Mouse (Mus musculus) kidney, postnatal 0 days (tissue): ENCODE data around the gene Mgat4b. TPM values are rescaled to one million over a fixed set of nuclear protein-coding genes. Genes with fewer than 3 reads are reported as not detected.

Experiments
- ATAC-seq: fragments of 200-750 bp; cut with Nextera tagmentation; replicated peaks from 2 replicates; pipeline ENCODE4 v1.8.0; 2017; ENCODE audit warnings: low read depth, moderate number of reproducible peaks, moderate TSS enrichment, moderate library complexity; ENCODE audit not compliant: low FRiP score
- DNase-seq: peaks from one replicate; pipeline ENCODE4 v3.0.0-alpha.2; 2016; ENCODE audit warnings: low spot score
- H3K27ac ChIP-seq: fragments of 300-500 bp; sonication (generic); 2 replicates; pipeline ENCODE4 v1.5.1; 2014; ENCODE audit warnings: mild to moderate bottlenecking
- H3K27me3 ChIP-seq: fragments of 300-500 bp; sonication (generic); 2 replicates; pipeline ENCODE4 v1.6.1; 2014; ENCODE audit warnings: low read length, mixed read lengths; ENCODE audit not compliant: insufficient read depth
- H3K36me3 ChIP-seq: fragments of 300-500 bp; sonication (generic); 2 replicates; pipeline ENCODE4 v1.6.1; 2014; ENCODE audit warnings: low read length, mixed read lengths; ENCODE audit not compliant: insufficient read depth
- H3K4me1 ChIP-seq: fragments of 300-500 bp; sonication (generic); replicated peaks from 2 replicates; pipeline ENCODE4 v1.6.1; 2014; ENCODE audit warnings: antibody characterized with exemption, low read length, mixed read lengths; ENCODE audit not compliant: insufficient read depth
- H3K4me2 ChIP-seq: fragments of 300-500 bp; sonication (generic); 2 replicates; pipeline ENCODE4 v1.6.1; 2014; ENCODE audit warnings: mild to moderate bottlenecking, low read length, moderate library complexity, mixed read lengths
- H3K4me3 ChIP-seq: fragments of 300-500 bp; sonication (generic); replicated peaks from 2 replicates; pipeline ENCODE4 v1.5.1; 2014; ENCODE audit warnings: low read depth, low read length
- H3K9ac ChIP-seq: fragments of 300-500 bp; sonication (generic); 2 replicates; pipeline ENCODE4 v1.6.1; 2014; ENCODE audit warnings: low read depth, low read length
- H3K9me3 ChIP-seq: fragments of 300-500 bp; sonication (generic); replicated peaks from 2 replicates; pipeline ENCODE4 v1.6.1; 2016; ENCODE audit warnings: low read length, inconsistent platforms, mixed read lengths
- CTCF ChIP-seq: IDR thresholded peaks from 2 replicates; pipeline ENCODE4 v1.5.1; 2016; ENCODE audit warnings: antibody characterized with exemption, low read depth, mild to moderate bottlenecking, moderate library complexity
- WGBS: fragments of 180-500 bp; shearing (Covaris S2); extraction: QIAGEN DNeasy Blood & Tissue Kit; methylation state at CpG from one replicate; pipeline ENCODE4 v1.1.7; 2014; 5-methylcytosine and 5-hydroxymethylcytosine counted together
- polyA plus RNA-seq: library from polyadenylated mRNA; unstranded; fragments of >200 nt; fragmentation: Nextera tagmentation; extraction: Ambion mirVana; gene quantifications from 2 replicates; pipeline ENCODE4 v1.2.1, GENCODE M21; 2015

The Mgat4b gene
- polyA plus RNA-seq, 1 experiment from 2014 or later: 62.1 TPM

DNA sequence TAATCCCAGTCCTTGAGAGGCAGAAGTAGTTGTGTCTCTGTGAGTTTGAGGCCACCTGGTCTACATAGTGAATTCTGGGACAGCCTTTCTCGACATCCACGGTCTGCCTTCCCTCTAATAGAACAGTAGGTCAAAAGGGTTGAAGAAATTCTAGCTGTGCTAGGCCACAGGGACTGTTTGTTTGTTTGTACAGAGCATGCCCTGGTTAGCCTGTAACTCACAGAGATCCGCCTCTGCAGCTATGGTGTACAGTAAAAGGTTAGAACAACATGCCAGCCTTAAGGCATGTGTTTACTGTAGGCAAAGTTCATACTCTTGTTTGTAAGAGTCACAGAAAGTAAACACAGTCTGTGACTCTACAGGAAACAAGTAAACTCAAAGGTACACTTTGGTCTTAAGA is 25.9 kb upstream of the Mgat4b start:
- H3K4me3 ChIP-seq: no peak overlapping the region
- WGBS: 56% methylated on average over 3 of the region's 3 CpGs
- peak; percentile 60 for DNase-seq
- ATAC-seq: peak; percentile 56
- peak overlapping the region; percentile 58 for H3K27ac ChIP-seq
- no peaks in the 10 kb centered on the region for H3K4me1 ChIP-seq
- H3K4me2 ChIP-seq: no peak overlapping the region
- no peaks in the 10 kb centered on the region for H3K27me3 ChIP-seq
- TF ChIP-seq CTCF: no peak
- H3K9me3 ChIP-seq: no peaks in the 10 kb centered on the region
- H3K9ac ChIP-seq: no peak overlapping the region
- peaks cover 6% of the 10 kb centered on the region; the same call in 1 of the 2 replicates for H3K36me3 ChIP-seq

DNA sequence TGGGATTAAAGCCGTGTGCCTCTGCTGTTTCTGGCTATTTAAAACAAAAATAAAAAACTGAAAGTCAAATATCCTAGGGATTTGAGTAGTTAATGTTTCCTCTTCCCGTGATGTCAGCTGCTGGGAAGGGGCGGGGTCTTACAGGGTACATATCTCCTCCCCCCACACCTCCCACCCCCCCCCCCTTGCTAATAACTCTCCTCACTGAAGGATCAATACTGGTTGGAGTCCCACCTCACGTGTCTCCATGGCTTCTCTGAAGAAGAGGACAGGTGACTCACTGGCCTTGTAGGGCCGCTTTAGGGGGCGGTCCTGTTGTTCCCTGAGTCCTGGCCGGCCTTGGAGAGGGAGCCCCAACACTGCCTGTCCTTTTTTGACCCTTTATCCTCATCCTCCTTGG is 22.0 kb upstream of the Mgat4b start:
- DNase-seq: no peak
- 65% methylated on average over 7 of the region's 7 CpGs for WGBS
- Histone ChIP-seq H3K9ac (no peak overlapping the region), H3K9me3 (no peaks in the 10 kb centered on the region), H3K36me3 (no peaks in the 10 kb centered on the region), H3K27ac (no peak overlapping the region), H3K4me1 (no peaks in the 10 kb centered on the region), H3K27me3 (no peaks in the 10 kb centered on the region), H3K4me3 (no peak overlapping the region), H3K4me2 (no peak overlapping the region)
- no peak for TF ChIP-seq CTCF
- ATAC-seq: no peak

DNA sequence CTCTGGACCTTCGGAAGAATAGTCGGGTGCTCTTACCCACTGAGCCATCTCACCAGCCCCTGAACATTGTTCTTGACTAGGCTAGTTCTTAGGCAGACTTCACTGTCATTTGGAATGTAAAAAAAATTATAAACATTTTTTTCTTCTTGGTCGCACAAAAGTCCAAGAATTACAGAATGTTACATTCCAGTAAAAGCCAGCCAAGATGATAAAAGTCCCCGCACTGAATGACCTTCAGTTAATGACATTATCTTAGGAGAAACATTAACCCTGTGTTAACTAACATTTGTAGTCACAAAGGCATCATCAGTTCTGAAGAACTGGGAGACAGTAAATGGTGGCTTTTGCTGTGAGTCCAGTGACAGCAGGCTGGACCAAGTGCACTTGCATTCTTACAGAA is 20.3 kb upstream of the Mgat4b start:
- no peak overlapping the region for H3K9ac ChIP-seq
- no peak overlapping the region for H3K4me3 ChIP-seq
- no peaks in the 10 kb centered on the region for H3K27me3 ChIP-seq
- H3K9me3 ChIP-seq: no peaks in the 10 kb centered on the region
- WGBS: 59% methylated on average over 4 of the region's 4 CpGs
- peak overlapping the region; percentile 60; the same call in 1 of the 2 replicates for H3K27ac ChIP-seq
- H3K4me2 ChIP-seq: no peak overlapping the region
- H3K36me3 ChIP-seq: no peaks in the 10 kb centered on the region
- ATAC-seq (0 out of 2 replicates have a peak, but pooled peaks have one; percentile 40), DNase-seq (no peak)
- H3K4me1 ChIP-seq: no peaks in the 10 kb centered on the region
- TF ChIP-seq CTCF: no peak

DNA sequence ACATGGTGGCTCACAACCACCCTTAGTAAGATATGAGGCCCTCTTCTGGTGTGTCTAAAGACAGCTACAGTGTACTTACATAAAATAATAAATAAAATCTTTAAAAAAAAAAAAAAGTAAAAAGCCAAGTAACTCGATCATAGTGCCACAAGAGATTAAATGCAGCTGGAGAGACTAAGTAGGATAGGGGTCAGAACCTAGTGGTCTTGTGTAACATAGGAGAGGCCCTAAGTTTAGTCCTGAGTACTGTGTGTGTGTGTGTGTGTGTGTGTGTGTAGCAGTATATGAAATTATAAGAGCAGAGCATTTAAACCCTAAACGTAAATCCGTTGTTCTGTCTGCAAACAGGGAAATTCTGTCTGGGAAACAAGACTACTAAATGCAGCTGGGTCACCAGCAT is 18.4 kb upstream of the Mgat4b start:
- Histone ChIP-seq H3K36me3 (no peaks in the 10 kb centered on the region), H3K27ac (no peak overlapping the region), H3K4me2 (no peak overlapping the region), H3K4me1 (no peaks in the 10 kb centered on the region), H3K9ac (no peak overlapping the region), H3K4me3 (no peak overlapping the region), H3K27me3 (no peaks in the 10 kb centered on the region), H3K9me3 (no peaks in the 10 kb centered on the region)
- TF ChIP-seq CTCF: no peak
- WGBS: 73% methylated on average over 3 of the region's 3 CpGs
- no peak for ATAC-seq
- no peak for DNase-seq

DNA sequence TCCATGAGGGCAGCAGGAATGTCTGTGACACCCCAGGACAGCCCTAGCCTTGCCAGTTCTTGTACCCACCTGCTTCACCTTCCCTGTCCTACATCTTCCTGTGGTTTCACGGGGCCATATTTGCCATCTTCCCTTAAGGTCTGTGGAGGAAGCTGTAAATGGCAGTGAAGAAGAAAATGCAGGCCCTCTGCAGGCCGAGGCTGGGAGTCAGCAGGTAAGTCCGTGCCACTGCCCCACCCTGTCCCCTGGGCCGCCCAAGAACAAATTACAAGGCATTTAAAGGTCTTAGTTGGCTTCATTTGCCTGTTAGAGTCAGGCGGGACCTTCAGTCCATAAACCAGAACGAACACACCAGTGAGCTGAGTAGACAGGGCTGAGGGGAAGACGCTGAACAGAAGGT is 16.6 kb upstream of the Mgat4b start:
- no peaks in the 10 kb centered on the region for H3K27me3 ChIP-seq
- WGBS: 73% methylated on average over 7 of the region's 7 CpGs
- H3K4me3 ChIP-seq: no peak overlapping the region
- no peak for TF ChIP-seq CTCF
- no peak overlapping the region for H3K4me2 ChIP-seq
- H3K4me1 ChIP-seq: no peaks in the 10 kb centered on the region
- no peak overlapping the region for H3K27ac ChIP-seq
- H3K9ac ChIP-seq: no peak overlapping the region
- H3K9me3 ChIP-seq: no peaks in the 10 kb centered on the region
- H3K36me3 ChIP-seq: no peaks in the 10 kb centered on the region
- DNase-seq (no peak), ATAC-seq (no peak)

DNA sequence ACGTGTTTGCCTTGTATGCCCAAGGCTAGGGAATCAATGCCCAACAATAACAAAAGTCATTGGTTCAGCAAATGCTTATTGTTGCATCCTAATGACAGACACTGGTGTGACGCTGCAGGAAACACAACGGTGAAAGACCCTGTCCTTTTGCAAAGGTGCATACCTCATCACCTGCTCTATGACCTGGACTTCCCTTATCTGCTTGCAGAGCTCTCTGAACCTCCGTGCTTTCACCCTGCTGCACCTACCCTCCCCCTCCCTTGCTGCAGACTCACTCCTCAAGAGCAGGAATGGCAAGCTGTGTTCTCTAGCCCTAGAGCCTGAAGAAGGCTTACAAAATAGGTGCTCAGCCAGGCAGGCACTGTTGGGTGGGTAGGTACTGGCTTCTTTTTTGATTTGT is 15.9 kb upstream of the Mgat4b start:
- peaks cover 5% of the 10 kb centered on the region; the same call in 1 of the 2 replicates for H3K36me3 ChIP-seq
- H3K4me3 ChIP-seq: no peak overlapping the region
- no peak for ATAC-seq
- H3K27ac ChIP-seq: no peak overlapping the region
- WGBS: 75% methylated on average over 4 of the region's 4 CpGs
- H3K9me3 ChIP-seq: no peaks in the 10 kb centered on the region
- no peak for TF ChIP-seq CTCF
- H3K4me2 ChIP-seq: no peak overlapping the region
- no peak overlapping the region for H3K9ac ChIP-seq
- H3K4me1 ChIP-seq: no peaks in the 10 kb centered on the region
- no peak for DNase-seq
- no peaks in the 10 kb centered on the region for H3K27me3 ChIP-seq

DNA sequence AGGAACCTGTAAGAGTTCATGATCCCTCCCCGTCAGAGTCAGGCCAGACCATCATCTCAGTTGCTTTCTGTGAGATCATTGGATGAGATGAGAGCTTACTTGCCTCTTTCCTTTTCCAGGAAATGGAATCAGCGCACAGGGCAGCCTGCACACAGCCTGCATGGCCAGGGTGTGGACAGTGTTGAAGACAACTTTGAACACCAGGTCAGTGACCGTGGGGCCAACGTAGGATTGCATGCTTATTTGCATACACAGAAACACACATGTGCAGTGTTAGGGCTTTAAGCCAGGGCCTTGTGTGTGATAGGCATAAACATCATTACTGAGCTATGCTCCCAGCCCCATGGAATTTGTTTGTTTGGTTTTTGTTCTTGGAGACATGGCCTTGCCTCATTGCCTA is 13.2 kb upstream of the Mgat4b start:
- no peak for TF ChIP-seq CTCF
- DNase-seq (no peak), ATAC-seq (0 out of 2 replicates have a peak, but pooled peaks have one; percentile 9)
- 88% methylated on average over 4 of the region's 4 CpGs for WGBS
- no peak overlapping the region for H3K9ac ChIP-seq
- H3K4me1 ChIP-seq: no peaks in the 10 kb centered on the region
- H3K27ac ChIP-seq: 0 out of 2 replicates have a peak overlapping the region, but pooled peaks have one; percentile 3
- no peaks in the 10 kb centered on the region for H3K9me3 ChIP-seq
- no peaks in the 10 kb centered on the region for H3K27me3 ChIP-seq
- no peak overlapping the region for H3K4me2 ChIP-seq
- peaks cover 32% of the 10 kb centered on the region for H3K36me3 ChIP-seq
- no peak overlapping the region for H3K4me3 ChIP-seq
